Mouse (Mus musculus) ES-E14 (cell line): Measurements from ENCODE around the gene Map4k4. TPM values are rescaled to one million over a fixed set of nuclear protein-coding genes. Genes with fewer than 3 reads are reported as not detected.

Source experiments
- DNase-seq: peaks from one replicate; pipeline ENCODE4 v3.0.0-alpha.2; 2013; ENCODE audit warnings: low read depth, low spot score
- H3K27ac ChIP-seq: 2 replicates; pipeline ENCODE4 v1.5.1; 2012; ENCODE audit warnings: low read depth, mild to moderate bottlenecking, low read length, moderate library complexity, mixed read lengths; ENCODE audit not compliant: poor library complexity, insufficient read depth, severe bottlenecking
- H3K36me3 ChIP-seq: 2 replicates; pipeline ENCODE4 v1.6.1; 2012; ENCODE audit warnings: mild to moderate bottlenecking, low read length, moderate library complexity, mixed read lengths; ENCODE audit not compliant: control insufficient read depth, poor library complexity, insufficient read depth, severe bottlenecking
- H3K4me1 ChIP-seq, 2 experiments: fragments of 150-350 bp in 1 of 2; sonication (generic) in 1 of 2; 2 replicates each; pipeline ENCODE4 v1.6.1; 2012; ENCODE audit warnings: low read length in 2 of 2, mild to moderate bottlenecking in 1 of 2, mixed read lengths in 1 of 2; ENCODE audit not compliant: control insufficient read depth in 2 of 2, insufficient read depth in 2 of 2, poor library complexity in 1 of 2
- H3K4me3 ChIP-seq, 2 experiments: fragments of 150-350 bp in 1 of 2; sonication (generic) in 1 of 2; 2 replicates each; pipeline ENCODE4 v1.5.1; 2012; ENCODE audit warnings: low read length in 2 of 2, low read depth in 1 of 2, mild to moderate bottlenecking in 1 of 2, mixed read lengths in 1 of 2; ENCODE audit not compliant: insufficient read depth in 1 of 2, poor library complexity in 1 of 2, severe bottlenecking in 1 of 2
- H3K9ac ChIP-seq: 2 replicates; pipeline ENCODE4 v1.6.1; 2012; ENCODE audit warnings: low read depth, mild to moderate bottlenecking, low read length, mixed read lengths; ENCODE audit not compliant: poor library complexity, insufficient read depth, severe bottlenecking
- H3K9me3 ChIP-seq: fragments of 150-350 bp; sonication (generic); 2 replicates; pipeline ENCODE4 v1.6.1; 2012; ENCODE audit warnings: low read depth, mild to moderate bottlenecking, low read length; ENCODE audit not compliant: control insufficient read depth, insufficient read depth
- CHD2 ChIP-seq: IDR thresholded peaks from 2 replicates; pipeline ENCODE4 v1.6.1; 2014; ENCODE audit warnings: mild to moderate bottlenecking, low read depth, low read length, inconsistent platforms
- HCFC1 ChIP-seq: IDR thresholded peaks from 2 replicates; pipeline ENCODE4 v1.6.1; 2012; ENCODE audit warnings: low read length, inconsistent platforms, borderline replicate concordance; ENCODE audit not compliant: insufficient read depth
- MAFK ChIP-seq: IDR thresholded peaks from 2 replicates; pipeline ENCODE4 v1.6.1; 2014; ENCODE audit warnings: mild to moderate bottlenecking, low read depth, low read length, inconsistent platforms; ENCODE audit not compliant: insufficient read depth
- ZC3H11A ChIP-seq: IDR thresholded peaks from 2 replicates; pipeline ENCODE4 v1.6.1; 2012; ENCODE audit warnings: low read depth, mild to moderate bottlenecking, inconsistent platforms, low read length, borderline replicate concordance
- ZNF384 ChIP-seq: IDR thresholded peaks from 2 replicates; pipeline ENCODE4 v1.6.1; 2012; ENCODE audit warnings: low read depth, low read length, inconsistent platforms
- in situ Hi-C, 2 experiments: fragments of 600-800 bp; cut with MboI; formaldehyde crosslinking; loops; one replicate each; pipeline ENCODE4 v1.15.1; 2025; ENCODE audit warnings: low sequenced_read_pairs in 2 of 2, inconsistent platforms in 1 of 2; ENCODE audit not compliant: unreplicated experiment in 2 of 2
- total RNA-seq: library from RNA; depleted of rRNA; stranded (reverse); fragments of 300-350 nt; gene quantifications from 2 replicates; pipeline ENCODE4 v1.2.3, GENCODE M21; 2012

Map4k4 gene
- total RNA-seq, 1 experiment, result 142 TPM

DNA sequence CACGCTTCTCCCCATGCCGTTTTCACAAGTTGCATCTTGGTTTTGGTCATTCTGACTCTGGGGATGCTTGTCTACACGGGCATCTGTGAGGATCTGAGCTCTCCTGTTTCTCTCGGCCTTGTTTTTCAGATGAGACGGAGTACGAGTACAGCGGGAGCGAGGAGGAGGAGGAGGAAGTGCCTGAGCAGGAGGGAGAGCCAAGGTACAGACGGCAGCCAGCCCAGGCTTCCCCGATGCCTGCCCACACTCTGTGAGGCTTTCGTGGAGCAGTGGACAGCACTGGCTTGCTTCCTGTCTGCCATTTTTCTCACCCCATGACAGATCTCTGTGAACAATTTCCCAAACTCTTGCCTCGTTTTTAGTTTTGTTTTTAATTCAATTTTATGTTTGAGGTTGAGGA lies 88.1 kb downstream of the Map4k4 start:
- H3K4me1 ChIP-seq, result no peaks in the 10 kb centered on the region
- H3K27ac ChIP-seq, result no peak overlapping the region
- no peaks in the 10 kb centered on the region for H3K9me3 ChIP-seq
- in situ Hi-C loops, result no loop called here
- H3K36me3 ChIP-seq, result peaks cover 40% of the 10 kb centered on the region
- DNase-seq, result no peak
- TF ChIP-seq ZC3H11A, result no peak
- no peak for TF ChIP-seq ZNF384
- TF ChIP-seq HCFC1, result no peak
- TF ChIP-seq CHD2, result no peak
- no peak for TF ChIP-seq MAFK
- no peak overlapping the region for H3K9ac ChIP-seq
- no peak overlapping the region for H3K4me3 ChIP-seq

DNA sequence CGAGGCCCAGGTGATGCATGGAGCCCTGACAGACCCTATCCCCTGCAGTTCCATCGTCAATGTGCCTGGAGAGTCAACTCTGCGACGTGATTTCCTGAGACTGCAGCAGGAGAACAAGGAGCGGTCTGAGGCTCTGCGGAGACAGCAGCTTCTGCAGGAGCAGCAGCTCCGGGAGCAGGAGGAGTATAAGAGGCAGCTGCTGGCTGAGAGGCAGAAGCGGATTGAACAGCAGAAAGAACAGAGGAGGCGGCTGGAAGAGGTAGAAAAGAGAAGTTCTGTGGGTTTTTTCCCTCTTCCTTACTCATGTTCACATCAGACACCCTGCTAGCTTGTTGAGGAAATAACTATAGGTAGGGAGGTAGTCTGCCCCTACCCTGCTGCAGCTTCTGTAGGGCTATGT lies 89.3 kb downstream of the Map4k4 start:
- Histone ChIP-seq H3K36me3 (peaks cover 36% of the 10 kb centered on the region; the same call in 1 of the 2 replicates), H3K9ac (no peak overlapping the region)

GRCm38 (mm10) chr1:39993921-39994320 lies 93.2 kb downstream of the Map4k4 start:
- in situ Hi-C loops, result no loop called here
- Histone ChIP-seq H3K27ac (no peak overlapping the region), H3K9ac (no peak overlapping the region), H3K4me1 (no peaks in the 10 kb centered on the region), H3K36me3 (peaks cover 31% of the 10 kb centered on the region), H3K9me3 (no peaks in the 10 kb centered on the region), H3K4me3 (no peak overlapping the region)
- no peak for DNase-seq
- TF ChIP-seq HCFC1, result no peak
- no peak for TF ChIP-seq MAFK
- TF ChIP-seq CHD2, result no peak
- no peak for TF ChIP-seq ZC3H11A
- TF ChIP-seq ZNF384, result no peak

More for the DNA sequence above, 89.3 kb downstream of the Map4k4 start:
- TF ChIP-seq HCFC1 (no peak), MAFK (no peak), ZNF384 (no peak), ZC3H11A (no peak), CHD2 (no peak)
- H3K4me3 ChIP-seq, result no peak overlapping the region
- no peak overlapping the region for H3K27ac ChIP-seq
- in situ Hi-C loops, result no loop called here
- no peaks in the 10 kb centered on the region for H3K9me3 ChIP-seq
- DNase-seq, result no peak
- H3K4me1 ChIP-seq, result no peaks in the 10 kb centered on the region

DNA sequence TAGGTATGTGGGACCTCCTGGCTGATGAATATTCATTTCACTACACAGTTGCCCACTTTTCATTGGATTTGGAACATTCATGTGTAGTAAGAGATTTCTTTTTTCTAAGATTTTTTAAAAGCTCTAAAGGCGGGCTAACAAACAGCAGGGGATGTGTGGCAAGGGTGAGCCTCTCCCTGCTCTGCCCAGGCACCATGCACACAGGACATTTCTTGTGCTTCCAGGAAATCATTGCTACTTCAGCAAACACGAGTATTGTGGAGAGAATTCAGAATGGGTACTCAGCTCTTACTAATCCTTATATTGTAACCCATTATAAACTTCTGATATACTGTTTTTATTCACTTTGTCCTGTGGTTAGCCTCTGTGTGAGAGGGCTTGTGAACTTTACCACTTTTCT lies 94.9 kb downstream of the Map4k4 start:
- no peak overlapping the region for H3K27ac ChIP-seq
- H3K36me3 ChIP-seq, result peaks cover 27% of the 10 kb centered on the region
- H3K4me1 ChIP-seq, result peaks cover 0 to 4% of the 10 kb centered on the region in 2 experiments; a peak in 1 of 4 replicates
- DNase-seq, result no peak
- H3K4me3 ChIP-seq, result no peak overlapping the region
- in situ Hi-C loops, result no loop called here
- H3K9ac ChIP-seq, result no peak overlapping the region
- no peaks in the 10 kb centered on the region for H3K9me3 ChIP-seq
- TF ChIP-seq MAFK (no peak), ZNF384 (no peak), HCFC1 (no peak), CHD2 (no peak), ZC3H11A (no peak)

DNA sequence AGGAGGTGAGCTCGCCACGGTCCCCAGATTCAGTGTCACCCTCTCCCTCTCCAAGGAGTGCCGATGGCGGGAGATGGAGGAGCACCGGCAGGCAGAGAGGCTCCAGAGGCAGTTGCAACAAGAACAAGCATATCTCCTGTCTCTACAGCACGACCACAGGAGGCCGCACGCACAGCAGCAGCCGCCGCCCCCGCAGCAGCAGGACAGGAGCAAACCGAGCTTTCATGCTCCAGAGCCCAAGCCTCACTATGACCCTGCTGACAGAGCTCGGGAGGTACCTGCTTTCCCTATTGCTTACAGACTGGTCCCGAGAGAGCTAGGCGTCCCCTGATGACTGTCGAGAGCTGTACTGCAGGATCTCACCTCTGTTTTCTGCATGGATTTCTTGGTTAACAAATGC lies 99.8 kb downstream of the Map4k4 start:
- peaks cover 2 to 8% of the 10 kb centered on the region in 2 experiments; a peak in 2 of 4 replicates for H3K4me1 ChIP-seq
- peaks cover 44% of the 10 kb centered on the region for H3K36me3 ChIP-seq
- no peak for DNase-seq
- no peak overlapping the region for H3K4me3 ChIP-seq
- H3K9ac ChIP-seq, result no peak overlapping the region
- in situ Hi-C loops, result no loop called here
- no peak for TF ChIP-seq ZC3H11A
- TF ChIP-seq HCFC1, result no peak
- TF ChIP-seq ZNF384, result no peak
- no peak for TF ChIP-seq CHD2
- TF ChIP-seq MAFK, result no peak
- H3K9me3 ChIP-seq, result no peaks in the 10 kb centered on the region
- no peak overlapping the region for H3K27ac ChIP-seq
